Mouse (Mus musculus): Measurements from ENCODE around the gene Stab2. TPM values are rescaled to one million over a fixed set of nuclear protein-coding genes. Genes with fewer than 3 reads are reported as not detected.
A peak's percentile ranks its signal among the peaks of the same experiment; 100 is the strongest.

The Stab2 gene
- polyA plus RNA-seq, 1 experiment: 0.16 TPM

DNA sequence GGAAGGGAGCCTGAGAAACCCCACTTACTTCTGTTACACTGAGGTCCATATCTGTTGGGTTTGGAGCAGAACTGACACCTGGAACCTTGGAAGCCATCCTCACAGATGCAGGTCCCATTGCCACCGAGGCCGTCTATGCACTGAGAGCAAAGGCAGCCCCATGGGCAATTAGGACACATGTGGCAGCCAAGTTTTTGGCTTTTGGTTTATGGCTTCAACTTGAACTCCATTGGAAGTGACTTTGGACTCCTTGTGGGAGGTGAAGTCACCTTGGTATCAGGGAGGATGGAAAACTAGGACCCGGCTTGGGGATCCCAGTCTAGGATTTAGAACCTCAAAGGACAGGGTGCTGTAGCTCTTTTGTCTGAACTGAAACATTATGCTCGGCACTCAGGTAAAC lies 67.2 kb downstream of the Stab2 start:
- TF ChIP-seq POLR2A (IDR thresholded peaks at IDR 0.05; ENCODE audit: borderline replicate concordance, extremely low read depth, insufficient read depth, insufficient read length, poor library complexity, severe bottlenecking) (no peak), CTCF (IDR thresholded peaks at IDR 0.05; ENCODE audit: borderline replicate concordance, extremely low read depth, insufficient read depth, insufficient read length) (no peak)
- no peak for DNase-seq (ENCODE audit: low read depth)

DNA sequence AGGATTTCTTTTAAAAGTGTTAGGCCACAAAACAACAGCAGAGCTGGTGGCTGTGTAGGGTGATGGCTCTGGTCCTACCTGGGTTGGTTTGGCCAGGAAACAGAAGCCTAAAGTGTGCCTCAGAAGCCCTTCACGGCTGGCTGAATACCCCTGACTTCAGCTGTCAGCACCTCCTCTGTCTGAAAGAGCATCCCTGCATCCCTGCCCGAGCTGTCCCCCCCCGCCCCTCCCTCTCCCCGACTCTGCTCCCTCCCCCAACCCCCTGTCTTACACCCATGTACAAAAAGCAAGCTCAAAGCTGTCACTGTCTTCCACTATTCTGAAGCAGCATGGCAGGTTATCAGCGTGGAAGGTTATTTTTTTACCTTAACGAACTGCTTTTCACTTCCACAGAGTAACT lies 73.4 kb downstream of the Stab2 start:
- TF ChIP-seq POLR2A (IDR thresholded peaks at IDR 0.05; ENCODE audit: borderline replicate concordance, extremely low read depth, insufficient read depth, insufficient read length, poor library complexity, severe bottlenecking): no peak
- TF ChIP-seq CTCF (IDR thresholded peaks at IDR 0.05; ENCODE audit: borderline replicate concordance, extremely low read depth, insufficient read depth, insufficient read length): no peak
- DNase-seq (ENCODE audit: low read depth): peak; percentile 14

DNA sequence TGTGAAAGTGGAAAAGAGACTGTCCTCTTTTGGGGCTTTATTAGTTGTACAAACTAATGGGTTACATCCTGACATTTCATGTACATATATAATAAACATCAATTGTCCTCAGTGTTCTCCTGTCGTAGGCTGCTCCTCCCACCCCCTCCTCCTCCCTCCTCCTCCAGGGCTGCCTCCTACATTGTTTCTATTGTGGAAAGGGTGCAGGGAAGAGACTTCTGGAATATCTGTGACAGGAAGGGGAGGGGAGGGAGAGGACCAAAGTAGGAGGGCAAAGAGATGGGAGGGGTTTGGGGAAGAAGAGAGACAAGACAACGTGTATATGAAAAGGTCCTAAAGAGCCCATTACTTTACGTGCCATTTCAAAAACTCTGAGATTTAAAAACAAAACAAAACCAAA lies 73.9 kb downstream of the Stab2 start:
- TF ChIP-seq CTCF (IDR thresholded peaks at IDR 0.05; ENCODE audit: borderline replicate concordance, extremely low read depth, insufficient read depth, insufficient read length) (no peak), POLR2A (IDR thresholded peaks at IDR 0.05; ENCODE audit: borderline replicate concordance, extremely low read depth, insufficient read depth, insufficient read length, poor library complexity, severe bottlenecking) (no peak)
- no peak for DNase-seq (ENCODE audit: low read depth)

DNA sequence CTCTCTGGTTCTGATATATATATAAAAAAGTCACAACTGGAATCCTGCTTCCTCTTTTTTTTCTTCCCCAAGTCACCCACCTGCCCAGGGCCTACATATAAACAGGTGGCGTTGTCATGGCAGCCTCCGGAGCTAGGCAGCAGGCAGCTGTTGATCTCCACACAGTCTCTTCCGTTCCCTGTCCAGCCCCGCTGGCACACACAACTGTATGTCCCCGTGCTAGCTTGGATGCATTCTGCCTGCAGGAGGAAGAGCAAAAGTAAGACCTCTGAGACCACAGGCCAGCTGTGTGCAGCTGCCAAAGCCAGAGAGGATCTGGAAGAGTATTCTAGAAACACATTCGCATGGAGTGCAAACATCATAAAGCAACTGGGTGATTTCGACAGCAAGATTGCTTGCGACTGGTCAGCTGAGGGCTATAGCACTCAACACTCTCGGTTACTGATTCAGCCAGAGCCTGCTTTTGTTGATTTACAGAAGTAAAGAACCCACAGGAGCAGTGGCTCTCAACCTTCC lies 74.6 kb downstream of the Stab2 start:
- TF ChIP-seq CTCF (IDR thresholded peaks at IDR 0.05; ENCODE audit: borderline replicate concordance, extremely low read depth, insufficient read depth, insufficient read length) (no peak), POLR2A (IDR thresholded peaks at IDR 0.05; ENCODE audit: borderline replicate concordance, extremely low read depth, insufficient read depth, insufficient read length, poor library complexity, severe bottlenecking) (no peak)
- DNase-seq (ENCODE audit: low read depth): no peak

DNA sequence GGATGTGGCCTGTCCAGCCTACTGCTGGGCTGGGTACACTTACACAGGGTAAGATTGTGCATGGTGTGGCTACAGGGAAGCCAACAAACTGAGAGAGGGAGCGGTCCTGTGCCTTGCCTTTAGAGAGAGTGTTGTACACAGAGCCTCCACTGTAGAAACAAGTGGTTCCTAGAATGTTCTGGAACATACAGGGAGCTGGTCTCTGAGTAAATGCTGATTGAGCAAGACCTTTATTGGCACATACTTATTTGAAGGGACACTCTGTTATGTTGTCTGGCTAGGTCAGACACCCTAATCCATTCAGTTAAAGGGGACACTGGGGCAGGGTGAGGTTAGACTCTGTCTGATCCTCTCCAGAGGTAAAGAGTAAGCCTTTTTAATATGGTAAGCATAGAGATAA lies 84.2 kb downstream of the Stab2 start:
- TF ChIP-seq POLR2A (IDR thresholded peaks at IDR 0.05; ENCODE audit: borderline replicate concordance, extremely low read depth, insufficient read depth, insufficient read length, poor library complexity, severe bottlenecking): no peak
- no peak for TF ChIP-seq CTCF (IDR thresholded peaks at IDR 0.05; ENCODE audit: borderline replicate concordance, extremely low read depth, insufficient read depth, insufficient read length)

DNA sequence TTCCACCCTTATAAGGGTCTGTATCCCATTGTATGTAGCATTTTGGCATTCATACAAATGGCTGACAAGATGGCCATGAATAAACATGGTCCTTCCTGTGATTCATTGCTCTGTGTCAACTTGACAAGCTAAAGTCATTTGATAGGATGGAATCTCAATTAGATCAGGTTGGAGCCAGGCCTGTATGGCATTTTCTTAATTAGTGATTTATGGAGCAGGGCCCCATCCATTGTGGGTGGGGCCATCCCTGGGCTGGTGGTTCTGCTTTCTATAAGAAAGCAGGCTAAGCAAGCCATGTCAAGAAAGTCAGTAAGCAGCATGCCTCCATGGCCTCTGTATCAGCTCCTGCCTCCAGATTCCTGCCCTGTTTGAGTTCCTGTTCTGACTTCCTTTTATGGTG lies 92.2 kb downstream of the Stab2 start:
- DNase-seq (ENCODE audit: low read depth): no peak
- TF ChIP-seq CTCF (IDR thresholded peaks at IDR 0.05; ENCODE audit: borderline replicate concordance, extremely low read depth, insufficient read depth, insufficient read length): no peak
- no peak for TF ChIP-seq POLR2A (IDR thresholded peaks at IDR 0.05; ENCODE audit: borderline replicate concordance, extremely low read depth, insufficient read depth, insufficient read length, poor library complexity, severe bottlenecking)

More for the DNA sequence above, 84.2 kb downstream of the Stab2 start:
- DNase-seq (ENCODE audit: low read depth): no peak

DNA sequence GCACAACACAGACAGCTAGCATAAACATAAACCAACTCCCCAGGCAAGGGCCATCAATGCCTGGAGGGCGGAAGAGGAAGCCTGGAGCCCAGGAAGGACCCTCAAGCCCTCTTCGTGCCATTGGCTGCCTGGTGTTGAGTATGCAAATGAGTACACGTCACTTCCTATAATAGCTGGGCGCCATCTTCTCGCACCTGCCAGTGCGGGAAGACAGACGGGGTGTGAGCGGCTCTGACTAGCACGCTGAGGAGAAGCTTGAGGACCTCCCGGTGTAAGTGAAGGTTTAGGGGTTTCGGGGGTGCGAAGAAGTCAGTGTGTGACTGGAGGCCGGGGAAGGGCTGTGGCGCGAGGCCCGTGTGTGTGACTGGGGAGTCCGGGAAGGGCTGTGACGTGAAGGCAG lies 99.3 kb downstream of the Stab2 start:
- no peak for DNase-seq (ENCODE audit: low read depth)
- TF ChIP-seq POLR2A (IDR thresholded peaks at IDR 0.05; ENCODE audit: borderline replicate concordance, extremely low read depth, insufficient read depth, insufficient read length, poor library complexity, severe bottlenecking) (no peak), CTCF (IDR thresholded peaks at IDR 0.05; ENCODE audit: borderline replicate concordance, extremely low read depth, insufficient read depth, insufficient read length) (no peak)

DNA sequence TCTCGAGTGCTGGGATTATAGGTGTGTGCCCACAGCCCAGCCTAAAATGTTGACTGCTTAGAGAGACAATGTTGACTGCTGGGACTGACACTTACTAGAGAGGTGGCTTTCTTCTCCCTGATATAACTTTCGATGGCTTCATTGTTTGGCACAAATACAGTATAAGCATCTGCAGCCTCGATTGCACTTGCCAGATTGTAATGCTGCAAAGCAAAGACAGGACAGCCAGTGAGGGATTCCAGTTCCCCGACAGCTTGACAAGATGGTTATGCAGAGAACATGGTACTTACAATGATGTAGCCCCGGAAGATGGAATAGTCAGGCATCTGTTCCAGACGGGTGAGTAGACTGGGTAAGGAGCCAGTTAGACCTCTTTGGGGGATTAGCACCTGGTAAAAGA lies 100.8 kb downstream of the Stab2 start:
- peak; percentile 73 for DNase-seq (ENCODE audit: low read depth)
- no peak for TF ChIP-seq CTCF (IDR thresholded peaks at IDR 0.05; ENCODE audit: borderline replicate concordance, extremely low read depth, insufficient read depth, insufficient read length)
- no peak for TF ChIP-seq POLR2A (IDR thresholded peaks at IDR 0.05; ENCODE audit: borderline replicate concordance, extremely low read depth, insufficient read depth, insufficient read length, poor library complexity, severe bottlenecking)

DNA sequence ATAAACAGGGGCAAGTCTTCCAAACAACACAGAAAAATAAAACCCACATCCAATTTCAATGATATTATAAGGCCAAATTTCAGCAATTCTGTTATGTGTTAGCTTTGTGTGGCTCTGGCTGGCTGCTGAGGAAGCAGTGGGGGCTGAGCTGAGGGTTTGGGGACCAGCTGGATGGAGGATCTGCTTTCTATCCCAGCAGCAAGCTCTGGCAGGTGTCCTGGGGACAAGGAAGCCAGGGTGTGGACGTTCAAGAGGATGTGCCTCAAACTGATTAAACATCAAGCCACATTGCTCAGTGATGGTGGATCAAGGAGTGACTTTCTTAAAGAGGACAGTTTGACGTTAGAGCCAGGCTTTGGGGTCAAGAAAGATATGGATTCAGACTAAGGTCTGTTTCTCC lies 112.3 kb downstream of the Stab2 start:
- DNase-seq (ENCODE audit: low read depth): no peak
- no peak for TF ChIP-seq POLR2A (IDR thresholded peaks at IDR 0.05; ENCODE audit: borderline replicate concordance, extremely low read depth, insufficient read depth, insufficient read length, poor library complexity, severe bottlenecking)

DNA sequence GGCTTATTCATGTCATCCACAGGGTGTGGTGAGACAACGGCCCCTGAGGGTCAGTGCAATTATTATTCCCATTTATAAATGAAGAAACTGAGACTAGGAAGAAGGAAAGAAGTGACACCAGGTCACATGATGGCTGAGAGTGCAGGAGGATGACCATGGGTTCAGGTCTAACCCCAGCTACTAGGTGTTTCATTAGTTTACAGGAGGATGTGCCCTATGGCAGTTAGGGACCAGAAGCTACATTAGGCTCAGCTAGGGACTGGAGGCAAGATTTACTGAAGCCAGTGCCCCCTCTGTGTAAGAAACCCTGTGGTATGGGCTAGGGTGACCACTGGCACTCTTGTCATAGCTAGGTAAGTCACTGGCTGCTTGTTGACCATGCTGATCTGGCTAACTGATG lies 116.8 kb downstream of the Stab2 start:
- DNase-seq (ENCODE audit: low read depth): no peak
- no peak for TF ChIP-seq POLR2A (IDR thresholded peaks at IDR 0.05; ENCODE audit: borderline replicate concordance, extremely low read depth, insufficient read depth, insufficient read length, poor library complexity, severe bottlenecking)
- TF ChIP-seq CTCF (IDR thresholded peaks at IDR 0.05; ENCODE audit: borderline replicate concordance, extremely low read depth, insufficient read depth, insufficient read length): no peak

DNA sequence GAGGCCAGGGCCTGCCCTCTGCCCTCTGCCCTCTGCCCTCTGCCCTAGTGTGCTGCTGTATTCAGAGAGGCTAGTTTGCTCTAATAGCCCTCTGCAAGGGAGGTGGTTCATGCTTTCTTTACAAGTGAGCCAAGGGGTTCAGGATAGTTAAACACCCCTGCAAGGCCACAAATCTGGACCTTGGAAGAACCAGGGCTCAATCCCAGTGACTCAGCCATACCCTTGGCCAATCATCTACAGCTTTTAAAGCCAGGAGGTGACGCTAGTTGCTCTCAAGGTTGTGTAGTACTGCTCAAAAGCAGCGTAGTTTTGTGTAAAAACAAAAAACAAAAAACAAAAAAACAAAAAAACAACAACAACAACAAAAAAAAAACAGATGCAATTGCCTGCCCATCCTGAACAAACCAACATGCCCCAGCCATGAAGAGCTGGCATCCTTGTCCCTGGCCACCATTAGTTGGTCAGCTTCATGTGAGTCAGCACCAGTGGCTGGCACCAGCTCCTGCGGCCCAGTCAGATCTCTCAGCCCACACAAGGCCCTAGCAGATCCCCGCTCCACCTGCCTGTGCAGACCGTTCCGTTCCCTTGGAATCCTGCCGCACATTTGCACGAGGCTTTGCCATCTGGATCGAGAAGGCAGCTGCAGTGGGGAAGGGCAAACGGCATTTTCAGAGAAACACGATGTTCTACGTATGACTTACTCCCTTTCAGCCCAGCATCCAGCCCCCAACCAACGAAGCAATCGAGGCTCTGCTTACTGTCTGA lies 117.5 kb downstream of the Stab2 start:
- TF ChIP-seq CTCF (IDR thresholded peaks at IDR 0.05; ENCODE audit: borderline replicate concordance, extremely low read depth, insufficient read depth, insufficient read length): no peak
- no peak for TF ChIP-seq POLR2A (IDR thresholded peaks at IDR 0.05; ENCODE audit: borderline replicate concordance, extremely low read depth, insufficient read depth, insufficient read length, poor library complexity, severe bottlenecking)
- peak; percentile 27 for DNase-seq (ENCODE audit: low read depth)

DNA sequence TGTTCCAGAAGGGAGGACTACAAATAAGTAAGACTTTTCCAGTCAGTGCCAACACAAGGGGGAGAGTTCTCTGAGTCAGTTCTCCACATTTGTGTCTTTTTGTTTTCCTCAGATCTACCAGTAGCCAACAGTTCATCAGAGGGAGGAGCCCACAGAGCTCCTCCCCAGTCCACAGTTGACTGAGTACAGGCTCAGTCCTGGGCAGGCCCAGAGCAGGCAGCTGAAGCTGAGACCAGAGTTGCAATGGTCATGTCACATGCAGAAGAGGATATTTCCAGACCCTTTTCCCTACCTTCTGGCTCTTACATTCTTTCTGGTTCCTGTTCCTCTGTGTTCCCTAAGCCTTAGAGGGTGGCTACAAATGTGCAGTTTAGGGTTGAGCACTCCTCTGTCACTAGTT lies 118.4 kb downstream of the Stab2 start:
- no peak for TF ChIP-seq POLR2A (IDR thresholded peaks at IDR 0.05; ENCODE audit: borderline replicate concordance, extremely low read depth, insufficient read depth, insufficient read length, poor library complexity, severe bottlenecking)
- DNase-seq (ENCODE audit: low read depth): no peak
